Mouse (Mus musculus): ENCODE data around the gene Ppm1d. TPM values are rescaled to one million over a fixed set of nuclear protein-coding genes. Genes with fewer than 3 reads are reported as not detected.

The Ppm1d gene
- total RNA-seq (2023), result 28.9 TPM

GRCm38 (mm10) chr11:85310713-85311574, at the start of gene Ppm1d:
Ppm1d (plus strand) TSS chr11:85311244.

GRCm38 (mm10) chr11:85352539-85353380, 41.7 kb downstream of the Ppm1d start, which contains the start of gene Bcas3:
Bcas3 (plus strand) TSS chr11:85353167.

Other genes with a start within 250 kb of the Ppm1d start
- 26.4 TPM for gene Usp32, start 171.1 kb upstream of the Ppm1d start, total RNA-seq (2023)
- not detected for gene 1700125H20Rik, start 140.8 kb upstream of the Ppm1d start, total RNA-seq (2023)
- 21.4 TPM for gene Appbp2, start 76.1 kb upstream of the Ppm1d start, total RNA-seq (2023)
- 56.7 TPM for gene Bcas3, start 41.9 kb downstream of the Ppm1d start, total RNA-seq (2023)

Data from CD8-positive naive resting alpha-beta T cell, adult 57 days (primary cell).